Mouse (Mus musculus): ENCODE data around the gene Dnajb13.

DNA sequence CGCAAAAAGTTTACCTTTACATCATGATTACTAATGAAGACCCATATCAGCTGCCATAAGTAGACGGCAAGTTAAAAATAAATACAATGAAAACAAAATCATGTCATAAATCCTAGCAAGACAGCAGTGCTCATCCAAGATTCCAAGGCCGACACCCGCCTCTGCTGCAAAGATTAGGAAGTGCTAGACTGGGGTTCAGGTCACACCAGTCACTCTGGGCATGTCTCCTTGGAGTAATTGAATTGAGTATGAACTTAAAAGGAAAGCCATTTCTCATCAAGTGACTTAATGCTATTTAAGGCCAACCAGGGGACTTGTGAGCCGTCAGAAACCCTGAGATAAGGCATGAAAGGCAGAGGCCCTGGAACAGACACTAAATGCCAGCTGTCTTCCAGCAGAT, 42.5 kb upstream of the Dnajb13 start:
- TF ChIP-seq GATA1 (IDR thresholded peaks at IDR 0.05; ENCODE audit: borderline replicate concordance, low read length), result no peak
- TF ChIP-seq CTCF (IDR thresholded peaks at IDR 0.05; ENCODE audit: low read depth, low read length), result no peak
- no peak for TF ChIP-seq TAL1 (conservative IDR thresholded peaks at IDR 0.05; ENCODE audit: low read depth, low read length)
